ENCODE assay signal across 7 mouse cellular contexts in genomic region chr1:69241502-69242214, GRCm38 (mm10).
A peak's percentile ranks its signal among the peaks of the same experiment; 100 is the strongest.
DNase-seq lines count a peak whose midpoint lies in the region; ATAC-seq lines count a peak whose summit lies in the region.

No protein-coding gene starts in this region.

- peak; percentile 87 for ATAC-seq in activated CD4-positive, CD25-positive, alpha-beta regulatory T cell, adult 4 months
- peak; percentile 82 for ATAC-seq in intestine, embryonic 15.5 days
- ATAC-seq in megakaryocyte progenitor cell, adult 5-6 weeks (replicated peaks; ENCODE audit: poor library complexity): peak; percentile 100

- H3K27me3 ChIP-seq in intestine, embryonic 15.5 days (replicated peaks): no peaks in the 10 kb centered on the region

- peak overlapping the region; percentile 62 for H3K4me2 ChIP-seq in intestine, embryonic 15.5 days (replicated peaks)

- WGBS in intestine, embryonic 15.5 days: 9% methylated on average over 11 of the region's 11 CpGs

- intact Hi-C loops in left cerebral cortex, postnatal 10 days (cut with DNase I): loop anchor here (5.0 kb wide), 2 partner anchors 446 to 526 kb away; partner anchors contain the start of gene Ikzf2

- H3K9me3 ChIP-seq in intestine, embryonic 15.5 days: no peaks in the 10 kb centered on the region

- DNase-seq in cerebellum, postnatal 25 days: peak; percentile 62 to 73
- peak; percentile 53 for DNase-seq in gastrocnemius, postnatal 10 days
- peak; percentile 56 to 67 for DNase-seq in left cerebral cortex, postnatal 10 days (ENCODE audit: extremely low spot score in 1 of 2, low spot score in 2 of 2)
- DNase-seq in right cerebral cortex, postnatal 25 days: peak; percentile 67

- H3K4me1 ChIP-seq in intestine, embryonic 15.5 days (replicated peaks): no peaks in the 10 kb centered on the region

- no peaks in the 10 kb centered on the region for H3K36me3 ChIP-seq in intestine, embryonic 15.5 days

- H3K4me3 ChIP-seq in intestine, embryonic 15.5 days (replicated peaks): peak overlapping the region; percentile 27

- H3K9ac ChIP-seq in intestine, embryonic 15.5 days: no peak overlapping the region

- H3K27ac ChIP-seq in intestine, embryonic 15.5 days: no peak overlapping the region
